In the genomic region with DNA sequence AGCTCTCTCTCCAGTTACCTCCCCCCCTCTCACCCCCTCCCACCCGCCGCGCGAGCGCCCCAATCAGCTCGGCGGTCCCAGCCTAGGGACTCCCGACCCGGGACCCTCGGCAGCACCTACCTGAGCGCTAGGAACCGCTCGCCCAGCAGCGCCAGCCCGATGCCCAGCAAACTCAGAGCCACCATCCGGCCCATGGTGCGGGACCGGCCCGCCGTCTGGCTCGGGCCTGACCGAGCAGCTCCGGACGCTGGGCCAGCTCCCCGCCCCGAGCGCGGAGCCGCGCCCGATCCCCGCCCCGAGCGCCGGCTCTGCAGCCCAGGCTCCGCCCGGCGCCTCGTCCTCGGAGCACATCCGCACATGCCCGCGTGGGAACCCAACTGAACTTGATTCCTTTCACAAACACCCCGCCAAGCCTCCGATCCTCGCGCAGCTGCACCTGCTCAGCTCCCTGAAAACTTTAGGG, we compare ENCODE assay signal across 8 mouse cellular contexts. TPM values are rescaled to one million over a fixed set of nuclear protein-coding genes. Genes with fewer than 3 reads are reported as not detected.
DNase-seq lines count a peak whose midpoint lies in the region; ATAC-seq and TF ChIP-seq lines count a peak whose summit lies in the region.

A gene (minus strand): TSS at position 364 of the 463 bp plus-strand sequence.

- peak; percentile 85 for DNase-seq in adrenal gland, postnatal 25 days
- DNase-seq in fibroblast of lung, adult 2 months (ENCODE audit: low read depth) = peak; percentile 58
- DNase-seq in kidney, postnatal 10 days = peak; percentile 88
- DNase-seq in testis, postnatal 14 days (ENCODE audit: low spot score) = peak; percentile 65

- no peaks in the 10 kb centered on the region for H3K27me3 ChIP-seq in C2C12 (ENCODE audit: control insufficient read depth, insufficient read depth, insufficient read length)
- H3K27me3 ChIP-seq in heart, embryonic 14.5 days (ENCODE audit: control insufficient read depth, insufficient read depth, low read length) = no peaks in the 10 kb centered on the region
- no peaks in the 10 kb centered on the region for H3K27me3 ChIP-seq in liver, embryonic 16.5 days (ENCODE audit: control insufficient read depth, insufficient read depth, low read depth, low read length)
- no peaks in the 10 kb centered on the region for H3K27me3 ChIP-seq in neural tube, embryonic 12.5 days (replicated peaks)

- H3K9me3 ChIP-seq in heart, embryonic 14.5 days (ENCODE audit: control insufficient read depth, low read length) = no peaks in the 10 kb centered on the region
- no peaks in the 10 kb centered on the region for H3K9me3 ChIP-seq in liver, embryonic 16.5 days (replicated peaks; ENCODE audit: control insufficient read depth, low read length)
- H3K9me3 ChIP-seq in neural tube, embryonic 12.5 days = no peaks in the 10 kb centered on the region

- under 1% methylated on average over 47 of the region's 47 CpGs for WGBS in heart, embryonic 14.5 days
- 1% methylated on average over 43 of the region's 47 CpGs for WGBS in liver, embryonic 16.5 days (ENCODE audit: insufficient replicate concordance)
- under 1% methylated on average over 47 of the region's 47 CpGs for WGBS in neural tube, embryonic 12.5 days

- H3K79me2 ChIP-seq in C2C12 (ENCODE audit: control insufficient read depth, insufficient read depth) = no peaks in the 10 kb centered on the region

- peak; percentile 95 for ATAC-seq in heart, embryonic 14.5 days (ENCODE audit: insufficient number of reproducible peaks, insufficient read depth, low FRiP score, low read depth)
- ATAC-seq in liver, embryonic 16.5 days (ENCODE audit: low read depth) = peak; percentile 94
- peak; percentile 94 for ATAC-seq in neural tube, embryonic 12.5 days (ENCODE audit: low FRiP score, low read depth)

- H3K4me1 ChIP-seq in heart, embryonic 14.5 days (ENCODE audit: control insufficient read depth in 2 of 2, insufficient read depth in 2 of 2, low read length in 2 of 2) = peaks cover 0 to 8% of the 10 kb centered on the region in 2 experiments; a peak in 3 of 4 replicates
- peaks cover 34% of the 10 kb centered on the region for H3K4me1 ChIP-seq in liver, embryonic 16.5 days (ENCODE audit: control insufficient read depth, low read depth, low read length)
- H3K4me1 ChIP-seq in neural tube, embryonic 12.5 days = peaks cover 2% of the 10 kb centered on the region; the same call in 1 of the 2 replicates

- H3K4me3 ChIP-seq in C2C12 (ENCODE audit: insufficient read depth, poor library complexity, severe bottlenecking) = peak within 1 kb of the TSS; percentile 50
- peak within 1 kb of the TSS; percentile 71 to 98 for H3K4me3 ChIP-seq in heart, embryonic 14.5 days (ENCODE audit: control insufficient read depth in 1 of 2, insufficient read depth in 1 of 2, low read depth in 1 of 2, low read length in 2 of 2)
- H3K4me3 ChIP-seq in liver, embryonic 16.5 days (ENCODE audit: low read depth, low read length) = peak within 1 kb of the TSS; percentile 78
- peak within 1 kb of the TSS; percentile 66 for H3K4me3 ChIP-seq in neural tube, embryonic 12.5 days

- peak within 1 kb of the TSS; percentile 87 for H3K9ac ChIP-seq in heart, embryonic 14.5 days (ENCODE audit: low read length)
- peak within 1 kb of the TSS; percentile 88 for H3K9ac ChIP-seq in liver, embryonic 16.5 days (ENCODE audit: low read depth, low read length)
- peak within 1 kb of the TSS; percentile 75 for H3K9ac ChIP-seq in neural tube, embryonic 12.5 days

- peak within 1 kb of the TSS; percentile 67 for H3K4me2 ChIP-seq in heart, embryonic 14.5 days (ENCODE audit: low read length)
- H3K4me2 ChIP-seq in liver, embryonic 16.5 days (ENCODE audit: low read depth, low read length) = peak within 1 kb of the TSS; percentile 62
- H3K4me2 ChIP-seq in neural tube, embryonic 12.5 days (replicated peaks) = peak within 1 kb of the TSS; percentile 91

- peaks cover 2% of the 10 kb centered on the region for H3K79me3 ChIP-seq in C2C12 (ENCODE audit: low read depth)

- peak within 1 kb of the TSS; percentile 88 to 91 for H3K27ac ChIP-seq in heart, embryonic 14.5 days (replicated peaks in 1 of 2; ENCODE audit: control insufficient read depth in 1 of 2, insufficient read depth in 1 of 2, low read depth in 2 of 2, low read length in 2 of 2)
- H3K27ac ChIP-seq in liver, embryonic 16.5 days (ENCODE audit: low read length) = peak within 1 kb of the TSS; percentile 88
- H3K27ac ChIP-seq in neural tube, embryonic 12.5 days = 0 out of 2 replicates have a peak within 1 kb of the TSS, but pooled peaks have one; percentile 26

- no peaks in the 10 kb centered on the region for H3K36me3 ChIP-seq in C2C12 (ENCODE audit: control insufficient read depth, insufficient read depth)
- H3K36me3 ChIP-seq in heart, embryonic 14.5 days (ENCODE audit: control insufficient read depth, insufficient read depth, low read length) = peaks cover 6% of the 10 kb centered on the region; the same call in 1 of the 2 replicates
- peaks cover 4% of the 10 kb centered on the region; the same call in 1 of the 2 replicates for H3K36me3 ChIP-seq in liver, embryonic 16.5 days (ENCODE audit: control insufficient read depth, insufficient read depth)
- H3K36me3 ChIP-seq in neural tube, embryonic 12.5 days = no peaks in the 10 kb centered on the region

- H3ac ChIP-seq in C2C12 (ENCODE audit: control insufficient read depth, insufficient read length, low read depth) = peak within 1 kb of the TSS; percentile 100

- TF ChIP-seq CTCF in C2C12 (IDR thresholded peaks at IDR 0.05; ENCODE audit: control insufficient read depth, insufficient read depth, insufficient read length) = no peak

TF ChIP-seq in C2C12, 6 proteins besides CTCF, POLR2A, EP300 and RAD21:
- TF ChIP-seq FOSL1 (IDR thresholded peaks at IDR 0.05; ENCODE audit: insufficient read depth, low read length, poor library complexity, severe bottlenecking) = no peak
- TF ChIP-seq MAX (IDR thresholded peaks at IDR 0.05) = peak; percentile 38
- TF ChIP-seq MYOG (IDR thresholded peaks at IDR 0.05; ENCODE audit: control insufficient read depth, extremely low read depth, insufficient read length) = no peak
- TF ChIP-seq CEBPB (IDR thresholded peaks at IDR 0.05; ENCODE audit: low read depth) = no peak

RNA-seq across cellular contexts. Expression of the gene that starts here (rescaled TPM):
- 8.4 TPM for polyA plus RNA-seq in C2C12 (2012; fragmentation: generic; extraction: Trizol)
- 36.2 and 47.6 TPM in 2 replicates for total RNA-seq in adrenal gland, postnatal 25 days (2021)
- polyA plus RNA-seq in heart, embryonic 14.5 days (2014; fragmentation: Nextera tagmentation; extraction: Ambion mirVana) = 47.8 and 49.1 TPM in 2 replicates
- polyA plus RNA-seq in liver, embryonic 16.5 days (2015; fragmentation: Nextera tagmentation; extraction: Ambion mirVana) = 45.5 and 48.2 TPM in 2 replicates
- 31.5 and 34.4 TPM in 2 replicates for polyA plus RNA-seq in neural tube, embryonic 12.5 days (2016; fragmentation: Nextera tagmentation; extraction: Ambion mirVana)

Comparison
In these comparisons a context has a peak if more than half of its experiments do, and no peak if none do; other contexts are left out.
1. Peak in every context shown above with its lines: DNase-seq, ATAC-seq, H3K4me3 ChIP-seq and H3K27ac ChIP-seq.
2. H3K27ac ChIP-seq: peak in every context shown above with its lines; median percentile 90 in heart, embryonic 14.5 days; 88 in liver, embryonic 16.5 days; 26 in neural tube, embryonic 12.5 days.